Mouse (Mus musculus) left cerebral cortex, adult 18-20 months (tissue): ENCODE measurements around the gene Depp1. TPM values are rescaled to one million over a fixed set of nuclear protein-coding genes. Genes with fewer than 3 reads are reported as not detected.

Experiments used
- DNase-seq, 2 experiments: peaks; one replicate each; pipeline ENCODE4 v3.0.0; 2021 to 2022; ENCODE audit warnings: low spot score in 2 of 2, mixed read lengths in 1 of 2
- microRNA-seq, 2 experiments: library from miRNA; unstranded; fragments of <30 nt; microRNA quantifications; one replicate each; pipeline ENCODE4 v1.2.0; 2021
- total RNA-seq, 2 experiments: library from RNA; stranded (reverse); gene quantifications; 2 replicates each; pipeline ENCODE4 v1.2.3; 2021

Gene Depp1
- total RNA-seq, 2 experiments from 2014 or later, result 1.4 to 2.5 TPM

DNA sequence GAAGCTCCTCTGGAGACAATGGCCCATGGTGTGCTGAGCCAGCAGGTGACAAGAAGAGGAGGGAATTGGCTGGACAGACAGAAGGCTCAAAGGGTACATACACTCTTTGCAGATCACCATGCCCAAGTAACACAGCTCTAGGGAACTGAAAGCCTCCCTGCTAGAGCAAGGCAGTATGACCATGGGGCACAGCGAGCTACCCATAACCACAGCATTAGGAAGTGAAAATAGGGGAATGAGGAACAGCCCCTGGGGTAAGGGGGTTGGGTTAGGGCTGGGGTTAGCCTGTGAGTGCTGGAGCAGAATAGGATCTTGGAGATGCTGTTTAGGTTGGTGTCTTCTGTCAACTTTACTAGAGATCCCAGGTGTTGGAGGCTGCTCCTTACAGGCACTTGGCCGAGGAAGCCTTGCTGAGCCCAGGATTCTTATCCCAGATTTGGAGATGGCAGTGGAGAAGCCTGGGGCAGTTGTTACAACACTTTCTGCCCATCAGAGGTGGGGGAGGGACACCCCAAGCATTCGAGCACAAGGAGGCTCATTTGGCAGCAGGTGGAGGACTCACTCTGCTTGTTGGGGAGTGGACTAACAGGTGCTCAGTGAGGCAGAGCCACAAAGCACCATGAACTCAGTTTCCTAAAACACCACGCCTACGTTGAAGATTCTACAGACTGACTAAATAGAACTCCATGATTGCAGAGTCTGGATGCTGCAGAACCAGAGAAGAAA lies 29.3 kb downstream of the Depp1 start:
- no peak for DNase-seq

DNA sequence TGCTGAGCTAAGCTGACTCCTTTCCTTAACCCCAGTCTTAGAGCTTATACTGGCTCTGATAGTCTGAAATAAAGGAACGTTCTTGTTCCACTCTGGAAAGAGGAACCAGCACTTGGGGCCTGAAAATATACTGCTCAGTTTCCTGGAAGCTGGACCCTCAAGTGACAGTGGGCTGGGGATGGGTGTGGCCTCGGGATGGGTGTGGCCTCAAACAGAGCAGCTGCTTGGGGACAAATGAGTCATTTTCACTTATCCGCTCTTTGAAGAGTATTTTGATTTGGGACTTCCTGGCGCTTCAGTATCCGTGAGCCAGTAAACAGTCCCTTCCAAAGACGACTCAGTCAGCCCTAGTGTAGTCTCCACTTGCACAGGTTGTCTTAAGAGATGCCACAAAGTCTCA lies 31.9 kb downstream of the Depp1 start:
- no peak for DNase-seq

DNA sequence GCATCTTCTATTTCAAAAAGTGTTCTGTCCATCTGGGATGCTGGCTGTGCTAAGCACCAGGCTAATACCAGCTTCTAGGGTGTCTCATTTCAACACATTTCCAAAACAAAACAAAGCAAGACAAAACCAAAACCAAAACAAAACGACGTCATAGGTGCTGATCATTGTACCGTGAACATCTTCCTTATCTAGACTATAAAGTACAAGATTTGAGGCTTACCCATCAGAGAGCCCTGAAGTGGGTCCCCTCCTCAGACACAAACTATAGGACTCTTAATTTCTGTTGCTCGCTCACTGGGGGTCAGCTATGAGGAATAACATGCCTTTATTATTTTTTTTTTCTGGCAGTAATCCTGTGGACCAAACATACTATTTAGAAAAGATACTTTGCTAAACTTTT lies 43.2 kb downstream of the Depp1 start:
- DNase-seq, result no peak

DNA sequence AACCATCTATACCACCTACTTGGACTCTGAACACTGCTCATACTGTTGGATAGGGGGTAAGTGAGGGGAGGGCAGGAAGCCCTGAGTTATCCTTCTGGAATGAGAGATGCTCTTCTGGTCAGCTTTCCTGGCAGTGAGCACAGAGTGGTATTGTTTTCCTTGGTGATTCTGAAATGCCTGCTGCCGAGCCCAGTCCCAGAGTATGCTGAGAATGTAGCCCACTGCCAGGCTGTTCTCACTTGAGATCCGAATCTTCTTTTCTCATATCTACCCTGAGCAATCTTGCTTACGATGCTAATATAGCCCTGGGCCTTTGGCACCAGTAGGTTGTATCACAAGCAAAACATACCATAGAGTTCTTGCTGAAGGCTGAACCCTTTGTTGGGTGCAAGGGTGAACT lies 43.9 kb downstream of the Depp1 start:
- DNase-seq, result no peak

DNA sequence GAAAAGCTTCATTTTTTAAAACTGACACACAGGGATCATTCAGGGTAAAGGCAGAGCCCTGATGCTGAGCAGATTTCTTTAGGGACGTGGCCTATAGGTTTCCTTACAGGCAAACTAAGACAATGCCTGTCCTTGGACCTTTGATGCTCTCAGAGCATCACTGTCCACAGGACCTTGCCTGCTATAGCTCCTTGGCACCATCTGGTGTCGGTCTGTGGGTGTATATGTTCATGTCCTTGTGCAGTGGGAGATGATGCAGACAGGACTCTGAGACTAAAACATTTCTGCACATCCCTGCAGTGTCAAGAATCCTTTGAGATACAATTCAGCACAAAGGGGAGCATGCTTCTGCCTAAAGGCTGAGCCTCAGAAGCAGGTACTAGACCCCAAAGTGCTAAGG lies 47.0 kb downstream of the Depp1 start:
- DNase-seq, result no peak

DNA sequence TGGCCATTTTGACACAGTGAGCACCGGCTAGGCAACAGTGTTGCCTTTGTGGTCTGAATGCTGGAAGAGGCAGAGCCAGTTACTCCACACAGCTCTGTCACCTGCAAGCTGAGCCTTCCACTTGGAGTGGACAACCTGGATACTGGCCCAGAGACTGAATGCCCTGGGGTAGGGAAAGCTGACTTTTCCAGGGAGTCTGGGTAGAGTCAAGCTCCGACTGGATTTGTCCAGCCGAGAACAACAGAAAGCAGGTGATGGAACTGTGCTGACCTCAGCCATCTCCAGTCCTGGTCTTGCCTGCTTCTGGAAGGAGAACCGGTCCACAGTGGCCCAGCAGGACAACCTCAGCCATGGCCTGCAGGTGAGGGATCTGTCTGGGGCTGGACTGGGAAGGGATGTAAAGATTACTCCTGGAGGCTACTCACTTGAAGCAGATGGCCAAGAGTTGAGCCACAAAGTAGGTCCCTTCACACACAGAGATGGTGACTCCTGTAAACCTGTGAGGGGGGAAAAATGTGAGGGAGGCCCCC lies 47.6 kb downstream of the Depp1 start:
- no peak for DNase-seq

DNA sequence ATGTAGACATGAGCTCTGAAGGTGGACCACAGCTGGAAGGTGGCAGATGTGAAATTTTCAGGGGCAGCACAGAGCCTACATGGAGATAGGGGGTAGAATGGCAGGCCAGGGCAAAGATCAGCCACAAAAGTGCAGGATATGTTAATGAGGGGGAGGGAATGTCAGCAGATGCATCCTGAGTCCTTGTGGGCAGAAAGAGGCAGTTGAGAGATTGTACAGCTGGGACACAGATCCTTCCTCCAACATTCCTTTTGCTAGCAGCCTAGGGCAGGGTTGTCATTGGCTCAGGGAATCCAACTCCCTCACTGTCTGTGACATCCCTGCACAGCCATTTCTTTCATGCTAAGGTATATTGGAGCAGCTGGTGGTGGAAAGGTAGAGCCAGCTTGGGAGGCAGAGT lies 50.4 kb downstream of the Depp1 start:
- DNase-seq, result no peak

Small RNAs within 50 kb of the gene (microRNA-seq; reads per million reads assigned to microRNA genes)
- gene Mir7043, result 0.21 to 0.25 reads per million in 2 experiments

Other genes starting within 250 kb of the Depp1 start
- 1 to 10 TPM; 1.4 to 1.5 TPM for gene Alox5, start 189.4 kb upstream of the Depp1 start, total RNA-seq
- gene Olfr211, start 161.5 kb upstream of the Depp1 start, total RNA-seq, result not detected
- gene Olfr212, start 144.1 kb upstream of the Depp1 start, total RNA-seq, result not detected
- not detected for gene Olfr213, start 112.2 kb upstream of the Depp1 start, total RNA-seq
- 1 to 10 TPM; 2.5 to 3.1 TPM for gene Gm5580, start 99.5 kb upstream of the Depp1 start, total RNA-seq
- not detected for gene Olfr214, start 96.4 kb upstream of the Depp1 start, total RNA-seq
- not detected for gene Olfr215, start 66.4 kb upstream of the Depp1 start, total RNA-seq
- 10 to 100 TPM; 21.3 to 29.6 TPM for gene Zfp422, start 21.6 kb upstream of the Depp1 start, total RNA-seq
- 1 to 10 TPM; 4.5 to 5.5 TPM for gene Rassf4, start 23.3 kb downstream of the Depp1 start, total RNA-seq
- under 1 TPM; 0.16 to 0.33 TPM for gene Tmem72, start 66.3 kb downstream of the Depp1 start, total RNA-seq